Mouse (Mus musculus) adipocyte (in vitro differentiated cells): ENCODE results near the gene Hist2h3b.

ENCODE experiments used
- DNase-seq: peaks from one replicate; pipeline ENCODE4 v3.0.0-alpha.2; 2016; ENCODE audit warnings: low spot score

Gene Hist2h3b

DNA sequence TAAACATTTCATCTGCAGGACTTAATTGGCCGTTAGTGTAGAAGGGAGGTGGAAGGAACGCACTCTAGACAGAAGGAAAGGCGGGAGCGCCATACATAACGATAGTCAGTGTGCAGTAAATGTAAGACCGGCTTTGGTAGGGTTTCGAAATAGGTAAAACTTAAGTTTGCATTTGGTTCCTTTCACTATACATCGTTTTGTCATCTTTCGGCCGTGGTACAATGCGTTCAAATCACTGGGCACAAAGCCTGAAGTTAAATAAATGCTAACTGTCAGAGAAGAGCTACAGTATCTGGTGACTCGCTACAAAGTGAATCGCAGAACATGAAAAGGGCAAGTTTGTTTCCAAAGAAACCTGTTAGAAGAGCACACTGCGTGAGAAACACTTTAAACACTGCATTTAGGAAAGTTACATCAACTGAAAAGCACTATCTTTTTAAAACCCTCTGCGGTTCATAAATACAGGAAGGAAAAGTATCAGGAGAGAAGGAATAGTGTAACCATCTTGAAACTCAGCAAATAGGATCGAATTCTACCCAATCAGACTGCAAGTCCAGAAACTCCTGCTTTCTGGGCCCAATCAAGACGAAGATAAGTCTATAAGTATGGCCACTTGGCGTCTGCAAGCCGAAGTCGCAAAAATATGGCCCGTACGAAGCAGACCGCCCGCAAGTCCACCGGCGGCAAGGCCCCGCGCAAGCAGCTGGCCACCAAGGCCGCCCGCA lies at the start of gene Hist2h3b:
Gene Hist2h3b, plus strand, starts transcription at position 604 of the 725 bp plus-strand sequence.
- DNase-seq: peak; percentile 90

DNA sequence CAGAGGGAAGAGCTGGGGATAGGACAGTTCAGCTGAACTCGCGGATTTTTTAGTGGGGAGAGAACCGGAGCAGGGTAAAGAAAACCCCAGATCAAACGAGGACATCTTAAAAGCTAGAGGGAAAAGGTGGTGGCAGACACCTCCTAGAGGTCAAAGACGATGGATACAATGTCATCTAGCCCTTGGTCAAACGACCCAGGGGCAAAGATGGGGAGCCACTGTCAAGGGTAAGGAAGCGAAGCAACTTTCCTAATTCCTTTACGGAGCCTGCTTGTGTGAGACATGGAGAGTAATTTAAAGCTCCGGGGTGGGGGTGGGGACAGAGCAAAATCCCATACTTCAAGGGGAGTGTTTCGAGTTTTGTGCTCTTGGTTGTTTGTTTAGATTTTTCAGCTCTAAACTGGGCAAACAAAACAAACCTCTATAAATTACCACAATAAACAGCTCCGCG lies 49.2 kb upstream of the Hist2h3b start:
- no peak for DNase-seq

GRCm38 (mm10) chr3:96219661-96220130 lies 48.8 kb upstream of the Hist2h3b start, which contains the start of the genes Bola1 and Hist2h2ab:
TSS of gene Bola1 (minus strand) at chr3:96219709.
TSS of gene Hist2h2ab (plus strand) at chr3:96219865.
- DNase-seq: peak; percentile 88

DNA sequence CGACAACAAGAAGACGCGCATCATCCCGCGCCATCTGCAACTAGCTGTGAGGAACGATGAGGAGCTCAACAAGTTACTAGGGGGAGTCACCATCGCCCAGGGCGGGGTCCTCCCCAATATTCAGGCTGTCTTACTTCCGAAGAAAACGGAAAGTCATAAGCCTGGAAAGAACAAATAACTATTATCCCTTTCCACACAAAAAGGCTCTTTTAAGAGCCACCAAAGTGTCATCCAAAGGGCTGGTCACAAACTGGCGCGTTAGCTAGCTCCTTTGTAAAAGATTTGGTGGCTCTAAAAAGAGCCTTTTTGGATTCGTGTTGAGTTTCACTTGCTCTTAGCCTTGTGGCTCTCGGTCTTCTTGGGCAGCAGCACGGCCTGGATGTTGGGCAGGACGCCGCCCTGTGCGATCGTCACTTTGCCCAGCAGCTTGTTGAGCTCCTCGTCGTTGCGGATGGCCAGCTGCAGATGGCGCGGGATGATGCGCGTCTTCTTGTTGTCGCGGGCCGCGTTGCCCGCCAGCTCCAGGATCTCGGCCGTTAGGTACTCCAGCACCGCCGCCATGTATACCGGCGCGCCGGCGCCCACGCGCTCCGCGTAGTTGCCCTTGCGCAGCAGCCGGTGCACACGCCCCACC lies 48.2 kb upstream of the Hist2h3b start:
- DNase-seq: peak; percentile 50

DNA sequence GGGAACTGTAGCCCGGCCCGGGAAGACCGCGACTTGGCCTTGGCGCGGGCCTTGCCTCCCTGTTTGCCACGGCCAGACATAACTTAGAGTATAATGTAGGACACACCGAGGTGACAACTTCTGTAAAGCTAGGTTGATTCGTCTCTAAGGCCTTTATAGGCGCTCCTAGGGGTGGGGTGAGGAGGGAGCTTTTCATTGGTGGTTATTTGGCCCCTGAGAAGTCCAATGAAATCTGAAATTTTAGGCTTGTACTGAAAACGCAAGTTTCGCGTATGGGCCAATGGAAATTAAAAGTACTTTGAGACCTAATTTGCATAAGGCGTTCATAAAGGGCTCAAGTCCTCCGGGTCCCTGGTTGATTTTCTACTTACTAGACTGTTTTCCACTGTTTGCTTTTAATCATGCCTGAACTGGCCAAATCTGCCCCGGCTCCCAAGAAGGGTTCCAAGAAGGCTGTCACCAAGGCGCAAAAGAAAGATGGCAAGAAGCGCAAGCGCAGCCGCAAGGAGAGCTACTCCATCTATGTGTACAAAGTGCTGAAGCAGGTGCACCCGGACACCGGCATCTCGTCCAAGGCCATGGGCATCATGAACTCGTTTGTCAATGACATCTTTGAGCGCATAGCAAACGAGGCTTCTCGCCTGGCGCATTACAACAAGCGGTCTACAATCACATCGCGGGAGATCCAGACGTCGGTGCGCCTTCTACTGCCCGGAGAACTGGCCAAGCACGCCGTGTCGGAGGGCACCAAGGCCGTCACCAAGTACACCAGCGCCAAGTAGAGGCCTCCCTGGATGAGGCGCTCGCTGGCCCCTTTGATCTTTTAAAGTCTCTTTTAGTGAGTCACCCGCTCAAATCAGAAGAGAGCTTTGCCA lies 47.5 kb upstream of the Hist2h3b start, which contains the start of the genes Hist2h2ac and Hist2h2be:
Gene Hist2h2ac, minus strand, starts transcription at position 116 of the 875 bp plus-strand sequence.
Gene Hist2h2be, plus strand, starts transcription at position 355 of the 875 bp plus-strand sequence.
- DNase-seq: peak; percentile 96

GRCm38 (mm10) chr3:96221640-96222038 lies 46.8 kb upstream of the Hist2h3b start:
- DNase-seq: no peak

DNA sequence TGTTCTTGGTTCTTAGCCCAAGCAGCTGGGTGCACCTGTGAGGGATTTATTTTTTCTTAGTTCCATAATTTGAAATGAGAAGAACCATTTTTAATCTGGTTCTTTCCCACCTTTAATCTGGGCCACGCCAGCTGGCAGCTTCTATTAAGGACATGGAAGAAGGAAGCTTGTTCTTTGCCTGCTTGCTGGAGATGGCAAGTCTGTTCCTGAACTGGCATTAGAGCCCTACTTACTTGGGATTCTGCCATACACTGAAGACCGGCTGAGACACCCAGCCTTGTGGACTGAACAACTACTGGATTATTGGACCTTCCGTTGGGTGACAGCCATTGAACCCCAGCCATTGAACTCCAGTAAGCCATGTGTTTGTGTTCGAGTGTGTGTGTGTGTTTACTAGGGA lies 45.7 kb upstream of the Hist2h3b start:
- no peak for DNase-seq

DNA sequence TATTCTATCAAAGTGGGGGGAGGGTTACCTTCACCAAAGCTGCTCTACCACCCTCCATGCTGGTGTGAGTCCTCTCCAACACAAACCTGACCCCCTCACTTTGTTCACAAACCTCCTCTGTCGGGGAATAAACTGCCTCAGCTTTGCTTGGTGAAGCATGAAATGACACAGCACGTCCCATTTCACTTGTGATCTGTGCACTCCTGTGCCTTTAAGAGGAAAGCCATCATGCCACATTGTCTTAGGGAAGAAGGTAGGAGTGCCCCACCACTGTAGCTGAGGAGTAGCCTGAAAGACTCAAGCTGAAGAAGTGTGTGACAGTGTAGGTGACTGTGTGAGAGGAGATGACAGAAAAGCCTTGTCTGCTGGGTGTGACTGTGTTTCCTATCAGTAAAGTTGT lies 43.0 kb upstream of the Hist2h3b start:
- no peak for DNase-seq

- DNase-seq: no peak
Measured at GRCm38 (mm10) chr3:96226695-96227648, 41.5 kb upstream of the Hist2h3b start.

DNA sequence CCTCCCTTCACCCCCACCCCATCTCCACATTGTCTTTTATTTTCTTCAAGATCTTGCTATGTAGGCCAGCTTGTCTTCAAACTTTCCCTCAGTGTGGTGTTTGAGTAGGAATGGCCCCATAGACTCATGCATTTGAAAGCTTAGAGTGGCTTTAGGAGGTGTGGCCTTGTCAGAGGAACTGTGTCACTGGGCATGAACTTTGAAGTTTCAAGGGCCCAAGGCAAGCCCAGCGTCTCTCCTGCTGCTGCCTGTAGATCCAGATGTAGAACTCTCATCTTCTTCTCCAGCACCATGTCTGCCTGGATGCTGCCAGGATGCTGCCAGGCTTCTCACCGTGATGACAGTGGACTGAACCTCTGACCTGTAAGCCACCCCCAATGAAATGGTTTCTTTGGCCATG lies 39.6 kb upstream of the Hist2h3b start:
- no peak for DNase-seq

- no peak for DNase-seq
Measured at GRCm38 (mm10) chr3:96230404-96230803, 38.0 kb upstream of the Hist2h3b start.

GRCm38 (mm10) chr3:96230910-96231757 lies 37.3 kb upstream of the Hist2h3b start:
- DNase-seq: no peak

GRCm38 (mm10) chr3:96231758-96232120 lies 36.7 kb upstream of the Hist2h3b start:
- no peak for DNase-seq

- DNase-seq: no peak
Measured at GRCm38 (mm10) chr3:96234914-96235313, 33.5 kb upstream of the Hist2h3b start.

DNA sequence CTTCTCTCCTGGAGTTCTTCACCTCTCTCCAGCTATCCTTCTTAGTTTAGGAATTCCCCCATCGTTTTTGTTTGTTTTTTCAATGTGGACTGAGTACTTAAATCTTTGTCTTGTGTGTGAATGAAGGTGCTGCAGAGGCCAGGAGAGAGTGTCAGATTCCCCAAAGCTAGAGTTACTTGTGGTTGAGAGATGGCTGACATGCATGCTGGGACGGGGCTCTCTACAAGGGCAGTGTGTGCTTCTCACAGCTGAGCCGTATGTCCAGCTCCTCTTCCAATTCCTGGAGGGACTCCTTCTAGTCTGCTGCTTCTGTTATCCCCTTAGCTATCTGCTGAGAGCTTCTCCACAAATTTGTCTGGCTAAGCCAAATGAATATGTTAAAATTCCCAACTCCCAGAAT lies 32.6 kb upstream of the Hist2h3b start:
- no peak for DNase-seq

DNA sequence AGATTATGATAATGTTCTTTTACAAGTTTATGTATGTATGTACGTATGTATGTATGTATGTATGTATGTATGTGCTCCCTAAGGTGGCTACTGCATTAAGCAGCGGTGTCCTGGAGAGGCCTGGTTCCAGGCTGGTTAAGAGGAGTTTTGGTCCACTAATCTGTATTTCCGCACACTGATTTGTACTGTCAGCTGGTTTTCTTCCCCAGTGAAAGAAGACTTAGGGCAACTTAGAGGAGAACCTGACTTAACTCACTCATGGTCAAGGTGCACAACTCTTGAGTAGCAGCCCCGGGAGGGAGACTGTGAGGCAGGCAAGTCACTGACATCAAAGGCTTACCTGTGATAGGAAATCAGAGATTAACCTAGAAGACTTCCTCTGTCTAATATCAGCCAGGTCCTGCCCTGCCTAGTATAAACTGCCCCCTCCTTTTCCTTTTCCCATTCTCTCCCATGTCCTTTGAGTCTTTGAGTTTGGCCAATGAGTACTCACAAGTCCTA lies 31.6 kb upstream of the Hist2h3b start:
- no peak for DNase-seq

DNA sequence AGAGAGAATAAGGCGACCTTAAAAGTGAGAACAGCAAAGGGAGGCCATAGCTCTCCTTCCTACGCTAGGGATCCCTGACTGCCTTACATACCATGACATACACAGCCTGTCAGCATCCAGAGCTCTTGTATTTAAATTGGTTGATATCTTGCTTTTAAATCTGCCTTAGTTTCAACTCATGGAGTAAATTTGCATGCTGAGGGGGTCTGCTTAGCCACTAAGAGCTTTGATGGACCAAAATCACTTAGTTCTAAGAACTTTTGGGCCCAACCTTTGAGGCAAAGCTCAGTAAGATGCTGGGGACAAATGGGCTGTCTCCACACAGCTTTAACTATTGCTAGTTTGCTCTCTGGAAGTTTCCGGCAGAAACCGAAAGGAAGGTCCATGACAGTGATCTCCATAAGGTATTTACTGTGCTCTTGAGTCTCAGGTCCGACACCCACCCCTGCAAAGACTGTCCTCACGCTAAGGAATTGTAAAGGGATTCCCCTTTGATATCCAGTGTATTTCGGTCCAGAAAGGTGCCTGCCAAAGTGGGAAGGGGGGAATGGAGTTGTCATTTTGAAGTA lies 31.0 kb upstream of the Hist2h3b start:
- DNase-seq: no peak

DNA sequence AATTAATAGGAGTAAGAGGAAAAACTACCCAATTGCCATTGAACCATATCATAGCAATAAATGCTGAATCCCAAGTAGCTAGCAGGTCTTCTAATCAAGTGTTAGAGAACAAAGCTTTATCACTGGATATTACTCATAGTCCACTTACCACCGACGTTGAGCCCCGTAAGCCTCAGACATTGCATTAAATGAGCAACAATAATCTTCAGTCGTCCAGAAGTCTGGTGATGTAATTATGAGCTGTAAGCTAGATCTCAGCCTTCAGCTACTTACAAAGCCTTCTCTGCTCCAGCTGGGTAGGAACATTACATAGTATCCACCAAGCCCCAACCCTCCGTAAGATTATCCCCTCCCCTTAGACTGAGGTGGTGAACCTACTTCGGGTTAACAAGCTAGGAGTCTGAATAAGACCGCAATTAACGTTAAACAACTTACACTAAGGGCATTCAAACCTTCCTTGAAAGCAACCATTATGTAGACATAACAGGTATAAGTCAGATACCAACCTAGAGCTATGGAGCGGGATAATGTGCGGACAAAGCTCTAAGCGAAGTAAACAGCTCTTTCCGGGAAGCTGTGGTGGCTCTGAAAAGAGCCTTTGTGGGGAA lies 30.4 kb upstream of the Hist2h3b start:
- peak; percentile 35 for DNase-seq
